Mouse (Mus musculus) myocyte (in vitro differentiated cells): ENCODE measurements around the gene Rnf220.

Source experiments
- CEBPB ChIP-seq: IDR thresholded peaks from 2 replicates; pipeline ENCODE4 v1.6.1; 2011; ENCODE audit warnings: mild to moderate bottlenecking, moderate library complexity; ENCODE audit not compliant: poor library complexity, insufficient read depth, severe bottlenecking
- E2F4 ChIP-seq: IDR thresholded peaks from one replicate; pipeline ENCODE4 v1.6.1; 2011; ENCODE audit warnings: mild to moderate bottlenecking, control low read depth, moderate library complexity; ENCODE audit not compliant: insufficient read depth
- MAX ChIP-seq: IDR thresholded peaks from one replicate; pipeline ENCODE4 v1.6.1; 2011; ENCODE audit warnings: low read depth, mild to moderate bottlenecking, control low read depth
- MYOD1 ChIP-seq, 3 experiments: IDR thresholded peaks; one replicate each; pipeline ENCODE4 v1.6.1; 2011; ENCODE audit warnings: control low read depth in 2 of 3, low read depth in 2 of 3, mild to moderate bottlenecking in 2 of 3, moderate library complexity in 1 of 3; ENCODE audit not compliant: insufficient read length in 2 of 3, control insufficient read depth in 1 of 3
- MYOG ChIP-seq, 3 experiments: IDR thresholded peaks; one replicate each; pipeline ENCODE4 v1.6.1; 2011; ENCODE audit warnings: control low read depth in 2 of 3, low read depth in 2 of 3, mild to moderate bottlenecking in 2 of 3; ENCODE audit not compliant: insufficient read length in 2 of 3, control insufficient read depth in 1 of 3, insufficient read depth in 1 of 3
- POLR2A ChIP-seq: IDR thresholded peaks from one replicate; pipeline ENCODE4 v1.6.1; 2011; ENCODE audit warnings: low read depth, mild to moderate bottlenecking, control low read depth, moderate library complexity; ENCODE audit not compliant: insufficient read length
- POLR2AphosphoS2 ChIP-seq: IDR thresholded peaks from one replicate; pipeline ENCODE4 v1.6.1; 2011; ENCODE audit warnings: low read depth, control low read depth; ENCODE audit not compliant: insufficient read length
- REST ChIP-seq: IDR thresholded peaks from one replicate; pipeline ENCODE4 v1.6.1; 2011; ENCODE audit warnings: mild to moderate bottlenecking, control low read depth, moderate library complexity; ENCODE audit not compliant: insufficient read depth, insufficient read length
- SRF ChIP-seq: IDR thresholded peaks from one replicate; pipeline ENCODE4 v1.6.1; 2011; ENCODE audit warnings: low read depth; ENCODE audit not compliant: control insufficient read depth, insufficient read length
- TCF12 ChIP-seq: IDR thresholded peaks from one replicate; pipeline ENCODE4 v1.6.1; 2011; ENCODE audit warnings: mild to moderate bottlenecking, control low read depth; ENCODE audit not compliant: poor library complexity, insufficient read depth, severe bottlenecking
- TCF3 ChIP-seq: IDR thresholded peaks from one replicate; pipeline ENCODE4 v1.6.1; 2011; ENCODE audit warnings: low read depth, control low read depth; ENCODE audit not compliant: insufficient read length
- USF1 ChIP-seq: IDR thresholded peaks from one replicate; pipeline ENCODE4 v1.6.1; 2011; ENCODE audit warnings: low read depth, mild to moderate bottlenecking, control low read depth, moderate library complexity

DNA sequence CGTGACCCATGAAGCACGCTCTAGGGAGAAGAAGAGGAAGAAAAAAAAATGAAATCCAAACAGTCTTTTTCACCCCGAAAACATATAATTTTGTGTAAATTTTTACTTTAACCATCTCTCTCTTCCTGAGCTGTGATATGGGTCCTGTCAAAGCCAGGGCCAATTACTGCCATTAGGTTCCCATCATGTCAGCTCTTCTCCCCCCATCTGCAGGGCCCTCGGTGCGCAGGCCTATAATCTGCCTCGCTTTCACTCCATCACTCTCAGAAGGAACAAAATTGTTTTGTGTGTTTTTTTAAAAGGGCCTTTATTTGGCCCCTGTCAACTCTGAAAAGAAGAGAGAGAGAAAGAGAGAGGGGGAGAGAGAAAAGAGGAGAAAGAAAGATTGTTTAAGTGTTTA is 91.6 kb downstream of the Rnf220 start:
- TF ChIP-seq CEBPB: no peak
- no peak for TF ChIP-seq POLR2A
- no peak for TF ChIP-seq E2F4
- TF ChIP-seq USF1: no peak
- no peak for TF ChIP-seq SRF
- no peak for TF ChIP-seq POLR2AphosphoS2
- TF ChIP-seq MAX: no peak
- TF ChIP-seq TCF3: no peak
- no peak for TF ChIP-seq TCF12
- no peak for TF ChIP-seq MYOD1 (IDR thresholded peaks at IDR 0.05; ENCODE audit: control insufficient read depth in 1 of 3, insufficient read length in 2 of 3, low read depth in 2 of 3)
- TF ChIP-seq MYOG (IDR thresholded peaks at IDR 0.05; ENCODE audit: control insufficient read depth in 1 of 3, insufficient read depth in 1 of 3, insufficient read length in 2 of 3, low read depth in 2 of 3): no peak
- no peak for TF ChIP-seq REST
